Mouse (Mus musculus): ENCODE data around the gene Ccdc30.
"Not testable (repeated sequence)": the region's sequence is repeated elsewhere in the genome, so short reads cannot be mapped to it uniquely, and the experiment has no call there.

Gene Ccdc30

GRCm38 (mm10) chr4:119305418-119305817, 109.9 kb downstream of the Ccdc30 start:
- no peak for DNase-seq (ENCODE audit: low read depth, low spot score)

- no peak for DNase-seq (ENCODE audit: low read depth, low spot score)
Observed at GRCm38 (mm10) chr4:119303291-119303690, 112.0 kb downstream of the Ccdc30 start.

- no peak for DNase-seq (ENCODE audit: low read depth, low spot score)
Observed at GRCm38 (mm10) chr4:119301777-119302176, 113.5 kb downstream of the Ccdc30 start.

GRCm38 (mm10) chr4:119300761-119301160, 114.6 kb downstream of the Ccdc30 start:
- no peak for DNase-seq (ENCODE audit: low read depth, low spot score)

GRCm38 (mm10) chr4:119297361-119297760, 118.0 kb downstream of the Ccdc30 start:
- no peak for DNase-seq (ENCODE audit: low read depth, low spot score)

- DNase-seq (ENCODE audit: low read depth, low spot score): no peak
Observed at GRCm38 (mm10) chr4:119295134-119295453, 120.2 kb downstream of the Ccdc30 start.

- peak; percentile 98 for DNase-seq (ENCODE audit: low read depth, low spot score)
Observed at GRCm38 (mm10) chr4:119294415-119295133, 120.7 kb downstream of the Ccdc30 start, which contains the start of gene Ybx1. Gene Ybx1, minus strand, starts transcription at chr4:119294604.

- DNase-seq (ENCODE audit: low read depth, low spot score): no peak
Observed at GRCm38 (mm10) chr4:119293574-119294258, 121.6 kb downstream of the Ccdc30 start.

GRCm38 (mm10) chr4:119292771-119293573, 122.3 kb downstream of the Ccdc30 start:
- DNase-seq (ENCODE audit: low read depth, low spot score): peak; percentile 60

- DNase-seq (ENCODE audit: low read depth, low spot score): peak; percentile 59
Observed at GRCm38 (mm10) chr4:119291921-119292320, 123.4 kb downstream of the Ccdc30 start.

GRCm38 (mm10) chr4:119285336-119285735, 130.0 kb downstream of the Ccdc30 start:
- no peak for DNase-seq (ENCODE audit: low read depth, low spot score)

GRCm38 (mm10) chr4:119284861-119285260, 130.5 kb downstream of the Ccdc30 start:
- no peak for DNase-seq (ENCODE audit: low read depth, low spot score)

GRCm38 (mm10) chr4:119278784-119279183, 136.5 kb downstream of the Ccdc30 start:
- DNase-seq (ENCODE audit: low read depth, low spot score): not testable (repeated sequence)

GRCm38 (mm10) chr4:119275726-119276125, 139.6 kb downstream of the Ccdc30 start:
- DNase-seq (ENCODE audit: low read depth, low spot score): no peak

- DNase-seq (ENCODE audit: low read depth, low spot score): no peak
Observed at GRCm38 (mm10) chr4:119275226-119275625, 140.1 kb downstream of the Ccdc30 start.

- no peak for DNase-seq (ENCODE audit: low read depth, low spot score)
Observed at GRCm38 (mm10) chr4:119274627-119275026, 140.7 kb downstream of the Ccdc30 start.
